Mouse (Mus musculus) lung, postnatal 0 days (tissue): ENCODE data around the gene Entpd7. TPM values are rescaled to one million over a fixed set of nuclear protein-coding genes. Genes with fewer than 3 reads are reported as not detected.

Experiments
- ATAC-seq: fragments of 200-750 bp; cut with Nextera tagmentation; 2 replicates; pipeline ENCODE4 v1.8.0; 2017; ENCODE audit warnings: moderate library complexity
- DNase-seq: peaks from one replicate; pipeline ENCODE4 v3.0.0-alpha.2; 2016; ENCODE audit warnings: low spot score
- H3K27ac ChIP-seq: fragments of 300-500 bp; sonication (generic); 2 replicates; pipeline ENCODE4 v1.5.1; 2014; ENCODE audit warnings: antibody characterized with exemption, mild to moderate bottlenecking, low read length, mixed read lengths
- H3K27me3 ChIP-seq: fragments of 300-500 bp; sonication (generic); replicated peaks from 2 replicates; pipeline ENCODE4 v1.6.1; 2014; ENCODE audit warnings: low read length, mixed read lengths; ENCODE audit not compliant: insufficient read depth
- H3K36me3 ChIP-seq: fragments of 300-500 bp; sonication (generic); 2 replicates; pipeline ENCODE4 v1.6.1; 2014; ENCODE audit warnings: low read length, mixed read lengths; ENCODE audit not compliant: insufficient read depth
- H3K4me1 ChIP-seq: fragments of 300-500 bp; sonication (generic); 2 replicates; pipeline ENCODE4 v1.6.1; 2014; ENCODE audit warnings: antibody characterized with exemption, low read depth, low read length, mixed read lengths; ENCODE audit not compliant: insufficient read depth
- H3K4me2 ChIP-seq: fragments of 300-500 bp; sonication (generic); replicated peaks from 2 replicates; pipeline ENCODE4 v1.6.1; 2014; ENCODE audit warnings: low read depth, mild to moderate bottlenecking, low read length, moderate library complexity, mixed read lengths
- H3K4me3 ChIP-seq: fragments of 300-500 bp; sonication (generic); 2 replicates; pipeline ENCODE4 v1.5.1; 2014; ENCODE audit warnings: low read depth, low read length
- H3K9ac ChIP-seq: fragments of 300-500 bp; sonication (generic); replicated peaks from 2 replicates; pipeline ENCODE4 v1.6.1; 2014; ENCODE audit warnings: low read depth, mild to moderate bottlenecking
- H3K9me3 ChIP-seq: fragments of 300-500 bp; sonication (generic); 2 replicates; pipeline ENCODE4 v1.6.1; 2016; ENCODE audit warnings: low read length, mixed read lengths
- CTCF ChIP-seq: IDR thresholded peaks from 2 replicates; pipeline ENCODE4 v1.5.1; 2016; ENCODE audit warnings: antibody characterized with exemption, mild to moderate bottlenecking
- EP300 ChIP-seq: IDR thresholded peaks from 2 replicates; pipeline ENCODE4 v1.6.1; 2016; ENCODE audit warnings: antibody characterized with exemption, mild to moderate bottlenecking, control low read depth
- WGBS: fragments of 180-500 bp; shearing (Covaris S2); extraction: QIAGEN DNeasy Blood & Tissue Kit; methylation state at CpG from one replicate; pipeline ENCODE4 v1.1.7; 2014; 5-methylcytosine and 5-hydroxymethylcytosine counted together
- polyA plus RNA-seq: library from polyadenylated mRNA; unstranded; fragments of >200 nt; fragmentation: Nextera tagmentation; extraction: Ambion mirVana; gene quantifications from 2 replicates; pipeline ENCODE4 v1.2.1, GENCODE M21; 2015

Entpd7 gene
- polyA plus RNA-seq, 1 experiment from 2014 or later: 6.1 TPM

- no peak for TF ChIP-seq CTCF
- Histone ChIP-seq H3K27ac (no peak overlapping the region), H3K9me3 (no peaks in the 10 kb centered on the region), H3K4me1 (no peaks in the 10 kb centered on the region), H3K4me3 (no peak overlapping the region), H3K36me3 (peaks cover 7% of the 10 kb centered on the region; the same call in 1 of the 2 replicates), H3K9ac (no peak overlapping the region), H3K27me3 (no peaks in the 10 kb centered on the region), H3K4me2 (no peak overlapping the region)
- WGBS: 78% methylated on average over 8 of the region's 8 CpGs
- ATAC-seq (no peak), DNase-seq (no peak)
Observed at GRCm38 (mm10) chr19:43663471-43663870, 26.0 kb upstream of the Entpd7 start.

GRCm38 (mm10) chr19:43665441-43666048 lies 23.9 kb upstream of the Entpd7 start:
- Histone ChIP-seq H3K4me2 (no peak overlapping the region), H3K9ac (no peak overlapping the region), H3K27ac (no peak overlapping the region), H3K27me3 (no peaks in the 10 kb centered on the region), H3K4me3 (no peak overlapping the region), H3K4me1 (no peaks in the 10 kb centered on the region), H3K9me3 (no peaks in the 10 kb centered on the region), H3K36me3 (peaks cover 7% of the 10 kb centered on the region; the same call in 1 of the 2 replicates)
- no peak for TF ChIP-seq EP300
- peak; percentile 81 for TF ChIP-seq CTCF
- peak; percentile 66 for DNase-seq
- WGBS: 58% methylated on average over 12 of the region's 12 CpGs
- ATAC-seq: no peak

GRCm38 (mm10) chr19:43666661-43667429 lies 22.6 kb upstream of the Entpd7 start:
- Histone ChIP-seq H3K27ac (no peak overlapping the region), H3K4me3 (no peak overlapping the region), H3K36me3 (peaks cover 7% of the 10 kb centered on the region; the same call in 1 of the 2 replicates), H3K4me1 (no peaks in the 10 kb centered on the region), H3K9me3 (no peaks in the 10 kb centered on the region), H3K9ac (no peak overlapping the region), H3K27me3 (no peaks in the 10 kb centered on the region), H3K4me2 (no peak overlapping the region)
- ATAC-seq: peak; percentile 19; the same call in 1 of the 2 replicates
- 82% methylated on average over 22 of the region's 22 CpGs for WGBS
- no peak for DNase-seq
- TF ChIP-seq CTCF: no peak
- no peak for TF ChIP-seq EP300

GRCm38 (mm10) chr19:43667430-43667809 lies 22.1 kb upstream of the Entpd7 start:
- no peaks in the 10 kb centered on the region for H3K4me1 ChIP-seq
- no peak overlapping the region for H3K4me3 ChIP-seq
- 58% methylated on average over 4 of the region's 4 CpGs for WGBS
- H3K27me3 ChIP-seq: no peaks in the 10 kb centered on the region
- peaks cover 7% of the 10 kb centered on the region; the same call in 1 of the 2 replicates for H3K36me3 ChIP-seq
- ATAC-seq (no peak), DNase-seq (no peak)
- H3K27ac ChIP-seq: no peak overlapping the region
- H3K9me3 ChIP-seq: no peaks in the 10 kb centered on the region
- no peak overlapping the region for H3K9ac ChIP-seq
- H3K4me2 ChIP-seq: no peak overlapping the region
- TF ChIP-seq EP300 (no peak), CTCF (peak; percentile 48)

GRCm38 (mm10) chr19:43669136-43669759 lies 20.2 kb upstream of the Entpd7 start:
- Histone ChIP-seq H3K4me3 (no peak overlapping the region), H3K4me1 (peaks cover 3% of the 10 kb centered on the region; the same call in 1 of the 2 replicates), H3K9ac (no peak overlapping the region), H3K4me2 (no peak overlapping the region), H3K36me3 (peaks cover under 1% of the 10 kb centered on the region; the same call in 1 of the 2 replicates), H3K27ac (no peak overlapping the region), H3K27me3 (no peaks in the 10 kb centered on the region), H3K9me3 (no peaks in the 10 kb centered on the region)
- WGBS: 74% methylated on average over 8 of the region's 8 CpGs
- TF ChIP-seq CTCF (no peak), EP300 (no peak)
- no peak for ATAC-seq
- DNase-seq: peak; percentile 65

- ATAC-seq (no peak), DNase-seq (no peak)
- no peak overlapping the region for H3K9ac ChIP-seq
- WGBS: 71% methylated on average over 7 of the region's 7 CpGs
- no peak for TF ChIP-seq CTCF
- no peak for TF ChIP-seq EP300
- H3K4me2 ChIP-seq: no peak overlapping the region
- H3K9me3 ChIP-seq: no peaks in the 10 kb centered on the region
- H3K36me3 ChIP-seq: no peaks in the 10 kb centered on the region
- H3K4me1 ChIP-seq: peaks cover 5% of the 10 kb centered on the region; the same call in 1 of the 2 replicates
- H3K4me3 ChIP-seq: no peak overlapping the region
- H3K27me3 ChIP-seq: no peaks in the 10 kb centered on the region
- no peak overlapping the region for H3K27ac ChIP-seq
Observed at GRCm38 (mm10) chr19:43671054-43671453, 18.4 kb upstream of the Entpd7 start.
